Mouse (Mus musculus): ENCODE measurements at regions not wholly inside any gene's neighbourhood (a gene's known extent, or its start where the extent isn't known, plus 50 kb on each side); places are given as distances from the start of the nearest gene placed in this dataset.

DNA sequence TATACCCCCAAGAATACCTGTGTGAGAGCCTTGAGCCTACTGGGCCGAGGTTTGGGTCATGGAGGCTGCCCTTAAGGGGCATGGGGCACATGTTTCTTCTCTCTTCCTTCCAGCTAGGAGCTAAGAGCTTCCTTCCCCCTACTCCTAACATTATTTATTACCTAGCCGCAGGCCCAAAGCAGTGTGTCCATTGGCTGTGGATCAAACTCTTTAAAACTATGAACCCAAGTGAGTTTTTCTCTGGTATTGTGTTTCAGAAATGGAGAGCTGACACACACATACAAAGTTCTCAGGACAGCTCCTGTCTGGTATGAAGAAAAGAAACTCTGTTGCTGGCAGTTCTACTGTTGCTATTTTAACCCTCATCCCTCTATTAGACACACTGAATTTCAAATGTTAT, 279.9 kb downstream of the Tbc1d1 start:
- TF ChIP-seq CTCF (IDR thresholded peaks at IDR 0.05; ENCODE audit: borderline replicate concordance, insufficient read depth, low read depth, low read length) = no peak
- no peak for TF ChIP-seq POLR2A (IDR thresholded peaks at IDR 0.05; ENCODE audit: borderline replicate concordance, insufficient read depth, low read length)
